Mouse (Mus musculus) neural tube, embryonic 11.5 days (tissue): ENCODE results near the gene Calm5. TPM values are rescaled to one million over a fixed set of nuclear protein-coding genes. Genes with fewer than 3 reads are reported as not detected.

ENCODE experiments used
- ATAC-seq: fragments of 200-750 bp; cut with Nextera tagmentation; 2 replicates; pipeline ENCODE4 v1.8.0; 2017; ENCODE audit warnings: moderate number of reproducible peaks, mild to moderate bottlenecking, moderate TSS enrichment, moderate library complexity; ENCODE audit not compliant: insufficient read depth, low FRiP score, low TSS enrichment
- DNase-seq: peaks from one replicate; pipeline ENCODE4 v3.0.0-alpha.2; 2015; ENCODE audit warnings: low spot score
- H3K27ac ChIP-seq: fragments of 300-500 bp; sonication (generic); 2 replicates; pipeline ENCODE4 v1.5.1; 2014; ENCODE audit warnings: low read depth, mild to moderate bottlenecking, low read length
- H3K27me3 ChIP-seq: fragments of 300-500 bp; sonication (generic); 2 replicates; pipeline ENCODE4 v1.6.1; 2014; ENCODE audit warnings: mild to moderate bottlenecking, low read length, mixed read lengths; ENCODE audit not compliant: control insufficient read depth, insufficient read depth
- H3K36me3 ChIP-seq: fragments of 300-500 bp; sonication (generic); 2 replicates; pipeline ENCODE4 v1.6.1; 2014; ENCODE audit warnings: mild to moderate bottlenecking, low read length, moderate library complexity, mixed read lengths; ENCODE audit not compliant: control insufficient read depth, insufficient read depth
- H3K4me1 ChIP-seq: fragments of 300-500 bp; sonication (generic); 2 replicates; pipeline ENCODE4 v1.6.1; 2014; ENCODE audit warnings: low read length, mixed read lengths; ENCODE audit not compliant: control insufficient read depth, insufficient read depth
- H3K4me2 ChIP-seq: fragments of 300-500 bp; sonication (generic); 2 replicates; pipeline ENCODE4 v1.6.1; 2014; ENCODE audit warnings: low read depth, mild to moderate bottlenecking, moderate library complexity
- H3K4me3 ChIP-seq: fragments of 300-500 bp; sonication (generic); 2 replicates; pipeline ENCODE4 v1.5.1; 2014; ENCODE audit warnings: low read depth, low read length
- H3K9ac ChIP-seq: fragments of 300-500 bp; sonication (generic); 2 replicates; pipeline ENCODE4 v1.6.1; 2014; ENCODE audit warnings: mild to moderate bottlenecking, low read length
- H3K9me3 ChIP-seq: fragments of 300-500 bp; sonication (generic); 2 replicates; pipeline ENCODE4 v1.6.1; 2016; ENCODE audit warnings: low read length; ENCODE audit not compliant: control insufficient read depth
- WGBS: fragments of 180-500 bp; shearing (Covaris S2); extraction: QIAGEN DNeasy Blood & Tissue Kit; methylation state at CpG from one replicate; pipeline ENCODE4 v1.1.7; 2014; 5-methylcytosine and 5-hydroxymethylcytosine counted together
- polyA plus RNA-seq: library from polyadenylated mRNA; unstranded; fragments of >200 nt; fragmentation: Nextera tagmentation; extraction: Ambion mirVana; gene quantifications from 2 replicates; pipeline ENCODE4 v1.2.1, GENCODE M21; 2014

Calm5 gene
- polyA plus RNA-seq, 1 experiment from 2014 or later, result not detected

DNA sequence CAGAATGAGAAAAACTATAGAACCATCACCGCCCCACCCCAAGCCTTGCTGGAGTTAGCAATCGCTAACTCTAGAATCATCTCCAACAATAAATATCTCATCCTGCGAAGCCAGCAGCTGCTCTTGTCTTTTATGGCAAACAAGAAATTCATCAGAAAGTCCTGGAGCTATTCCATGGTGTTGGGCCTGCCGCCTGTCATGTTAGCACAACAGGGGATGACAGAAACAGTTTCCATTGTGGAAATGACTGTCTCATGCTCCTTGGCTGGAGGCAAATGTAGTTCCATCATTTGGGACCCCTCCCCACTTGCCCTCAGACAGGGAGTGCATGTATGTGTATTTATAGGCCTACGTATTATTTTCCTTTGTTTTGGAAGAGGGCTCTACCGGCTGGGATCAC, 22.5 kb downstream of the Calm5 start:
- Histone ChIP-seq H3K9ac (no peak overlapping the region), H3K9me3 (no peaks in the 10 kb centered on the region), H3K4me1 (no peaks in the 10 kb centered on the region), H3K36me3 (no peaks in the 10 kb centered on the region), H3K27ac (no peak overlapping the region), H3K4me2 (no peak overlapping the region), H3K4me3 (no peak overlapping the region), H3K27me3 (no peaks in the 10 kb centered on the region)
- DNase-seq, result no peak
- ATAC-seq, result no peak
- WGBS, result 84% methylated on average over 6 of the region's 6 CpGs

GRCm38 (mm10) chr13:3877185-3877584, 23.2 kb downstream of the Calm5 start:
- no peak overlapping the region for H3K27ac ChIP-seq
- 67% methylated on average over 6 of the region's 6 CpGs for WGBS
- ATAC-seq, result no peak

DNA sequence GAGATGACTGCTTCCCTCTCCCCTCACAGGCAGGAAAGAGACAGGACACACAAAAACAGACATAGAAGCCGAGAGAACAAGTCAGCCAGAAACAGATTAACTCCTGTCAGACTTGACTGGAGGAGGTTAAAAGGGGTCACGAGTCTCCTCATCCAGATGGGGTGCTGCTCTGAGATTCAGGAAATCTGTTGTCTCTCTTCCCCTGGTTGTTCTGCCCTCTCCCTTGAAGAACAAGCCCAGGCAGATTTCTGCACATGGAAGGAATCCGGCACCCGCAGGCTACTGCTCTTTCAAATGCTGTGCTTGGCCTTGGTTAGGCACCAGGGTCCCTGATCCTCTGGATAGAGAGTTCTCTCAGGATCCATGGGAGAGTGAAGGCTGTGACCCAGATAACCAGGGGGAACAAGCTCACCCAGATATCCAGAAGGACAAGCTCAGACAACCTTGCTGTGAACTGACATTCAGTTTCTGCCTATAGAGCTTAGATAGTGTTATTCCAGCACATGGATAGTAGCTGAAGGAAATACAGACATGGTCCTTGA, 23.8 kb downstream of the Calm5 start:
- whole genome bisulfite sequencing, result 57% methylated on average over 4 of the region's 4 CpGs
- Histone ChIP-seq H3K9me3 (no peaks in the 10 kb centered on the region), H3K4me3 (no peak overlapping the region), H3K4me1 (no peaks in the 10 kb centered on the region), H3K4me2 (no peak overlapping the region), H3K27me3 (no peaks in the 10 kb centered on the region), H3K9ac (no peak overlapping the region), H3K36me3 (peaks cover 4% of the 10 kb centered on the region; the same call in 1 of the 2 replicates), H3K27ac (peak overlapping the region; percentile 23; the same call in 1 of the 2 replicates)
- ATAC-seq (no peak), DNase-seq (no peak)

More at GRCm38 (mm10) chr13:3877185-3877584, 23.2 kb downstream of the Calm5 start:
- Histone ChIP-seq H3K9me3 (no peaks in the 10 kb centered on the region), H3K36me3 (peaks cover 3% of the 10 kb centered on the region; the same call in 1 of the 2 replicates), H3K9ac (no peak overlapping the region), H3K4me1 (no peaks in the 10 kb centered on the region), H3K4me2 (no peak overlapping the region), H3K4me3 (no peak overlapping the region), H3K27me3 (no peaks in the 10 kb centered on the region)
- DNase-seq, result no peak

- DNase-seq (no peak), ATAC-seq (no peak)
- peaks cover 12% of the 10 kb centered on the region for H3K36me3 ChIP-seq
- H3K4me3 ChIP-seq, result no peak overlapping the region
- WGBS, result 92% methylated on average over 7 of the region's 7 CpGs
- no peaks in the 10 kb centered on the region for H3K9me3 ChIP-seq
- H3K27me3 ChIP-seq, result no peaks in the 10 kb centered on the region
- H3K27ac ChIP-seq, result no peak overlapping the region
- no peak overlapping the region for H3K4me2 ChIP-seq
- no peaks in the 10 kb centered on the region for H3K4me1 ChIP-seq
- no peak overlapping the region for H3K9ac ChIP-seq
These were observed 32.7 kb downstream of the Calm5 start for GRCm38 (mm10) chr13:3886663-3887062.

- H3K36me3 ChIP-seq, result peaks cover 9% of the 10 kb centered on the region
- DNase-seq (no peak), ATAC-seq (no peak)
- H3K4me1 ChIP-seq, result no peaks in the 10 kb centered on the region
- H3K4me2 ChIP-seq, result no peak overlapping the region
- no peaks in the 10 kb centered on the region for H3K9me3 ChIP-seq
- H3K9ac ChIP-seq, result no peak overlapping the region
- H3K27me3 ChIP-seq, result no peaks in the 10 kb centered on the region
- H3K27ac ChIP-seq, result no peak overlapping the region
- WGBS, result 94% methylated on average over 3 of the region's 3 CpGs
- no peak overlapping the region for H3K4me3 ChIP-seq
These were observed 35.1 kb downstream of the Calm5 start for GRCm38 (mm10) chr13:3889111-3889510.

- no peak overlapping the region for H3K9ac ChIP-seq
- H3K4me1 ChIP-seq, result no peaks in the 10 kb centered on the region
- DNase-seq, result no peak
- ATAC-seq, result no peak
- no peak overlapping the region for H3K4me2 ChIP-seq
- no peaks in the 10 kb centered on the region for H3K9me3 ChIP-seq
- 27% methylated on average over 8 of the region's 8 CpGs for WGBS
- H3K27ac ChIP-seq, result no peak overlapping the region
- no peaks in the 10 kb centered on the region for H3K27me3 ChIP-seq
- H3K4me3 ChIP-seq, result no peak overlapping the region
- H3K36me3 ChIP-seq, result peaks cover 9% of the 10 kb centered on the region
These were observed 36.1 kb downstream of the Calm5 start for GRCm38 (mm10) chr13:3890061-3890460.

GRCm38 (mm10) chr13:3891479-3892087, 37.6 kb downstream of the Calm5 start:
- H3K27me3 ChIP-seq, result no peaks in the 10 kb centered on the region
- peaks cover 6% of the 10 kb centered on the region; the same call in 1 of the 2 replicates for H3K36me3 ChIP-seq
- no peaks in the 10 kb centered on the region for H3K4me1 ChIP-seq
- DNase-seq (no peak), ATAC-seq (no peak)
- no peaks in the 10 kb centered on the region for H3K9me3 ChIP-seq
- 29% methylated on average over 8 of the region's 8 CpGs for WGBS
- peak overlapping the region; percentile 46 for H3K4me3 ChIP-seq
- no peak overlapping the region for H3K9ac ChIP-seq
- H3K27ac ChIP-seq, result no peak overlapping the region
- peak overlapping the region; percentile 61 for H3K4me2 ChIP-seq

DNA sequence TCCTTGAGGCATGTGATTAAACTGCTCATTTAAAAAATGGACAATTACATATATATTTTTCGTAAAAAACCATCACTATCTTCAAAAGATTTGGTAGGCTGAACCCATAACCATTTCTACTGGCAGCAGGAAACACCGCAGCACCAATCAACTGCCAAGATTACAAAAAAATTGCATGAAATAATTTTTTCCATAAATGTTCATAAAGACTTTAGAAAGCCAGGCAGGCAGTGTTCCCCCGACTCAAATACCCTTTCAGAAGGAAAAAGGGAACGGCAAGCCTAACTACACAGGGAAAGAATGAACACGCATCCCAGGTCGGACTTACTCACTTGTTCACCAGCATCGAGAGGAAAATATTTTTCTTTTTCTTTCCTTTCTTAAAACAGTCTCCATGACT, 38.6 kb downstream of the Calm5 start:
- no peaks in the 10 kb centered on the region for H3K36me3 ChIP-seq
- DNase-seq (no peak), ATAC-seq (no peak)
- H3K4me1 ChIP-seq, result no peaks in the 10 kb centered on the region
- H3K27me3 ChIP-seq, result no peaks in the 10 kb centered on the region
- no peak overlapping the region for H3K27ac ChIP-seq
- H3K9ac ChIP-seq, result no peak overlapping the region
- WGBS, result 18% methylated on average over 7 of the region's 7 CpGs
- no peaks in the 10 kb centered on the region for H3K9me3 ChIP-seq
- H3K4me3 ChIP-seq, result peak overlapping the region; percentile 46
- peak overlapping the region; percentile 61 for H3K4me2 ChIP-seq

DNA sequence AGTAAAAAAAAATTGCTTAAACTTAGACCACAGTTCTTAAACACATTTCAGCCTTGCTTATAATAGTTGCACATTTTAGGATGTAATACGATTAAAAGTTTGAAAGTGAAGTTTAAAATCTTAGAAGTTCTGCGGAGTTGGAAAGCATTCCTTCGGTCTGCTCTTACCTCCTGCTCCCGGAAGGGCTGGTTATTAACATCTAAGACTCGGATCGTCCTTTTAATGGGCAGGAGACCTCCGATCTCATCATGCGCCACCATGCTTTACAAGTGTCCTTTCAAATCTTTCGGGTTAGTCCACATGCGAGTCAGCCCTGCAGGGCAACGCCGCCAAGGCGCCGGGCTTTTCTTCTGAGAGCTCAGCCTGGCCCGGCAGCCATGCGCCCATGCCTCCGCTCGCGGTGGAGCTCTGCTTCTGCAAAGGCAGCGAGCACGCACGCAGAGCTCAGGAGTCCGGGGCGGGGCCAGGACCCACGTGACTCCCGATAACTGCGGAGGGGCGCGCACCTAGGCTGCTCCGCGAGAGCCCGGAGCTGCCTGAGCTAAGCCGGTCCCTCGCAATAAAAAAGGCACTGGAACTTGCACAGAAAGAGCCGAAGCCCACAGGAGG, 39.3 kb downstream of the Calm5 start:
- ATAC-seq, result peak; percentile 97
- Histone ChIP-seq H3K27ac (no peak overlapping the region), H3K9me3 (no peaks in the 10 kb centered on the region), H3K9ac (peak overlapping the region; percentile 60), H3K27me3 (no peaks in the 10 kb centered on the region), H3K4me1 (no peaks in the 10 kb centered on the region), H3K4me2 (peak overlapping the region; percentile 61), H3K36me3 (no peaks in the 10 kb centered on the region), H3K4me3 (peak overlapping the region; percentile 46)
- peak; percentile 89 for DNase-seq
- under 1% methylated on average over 35 of the region's 35 CpGs for WGBS
